Mouse (Mus musculus) forebrain, embryonic 14.5 days (tissue): ENCODE data around the gene Pmel. TPM values are rescaled to one million over a fixed set of nuclear protein-coding genes. Genes with fewer than 3 reads are reported as not detected.

ENCODE experiments used
- polyA plus RNA-seq: library from polyadenylated mRNA; unstranded; fragments of >200 nt; fragmentation: Nextera tagmentation; extraction: Ambion mirVana; gene quantifications from 2 replicates; pipeline ENCODE4 v1.2.1, GENCODE M21; 2014

Gene Pmel
- polyA plus RNA-seq, 1 experiment from 2014 or later: 0.83 TPM

Other genes with a start within 250 kb of the Pmel start
- gene Smarcc2, start 244.9 kb upstream of the Pmel start, polyA plus RNA-seq: 178 and 201 TPM in 2 replicates
- 732 and 818 TPM in 2 replicates for gene Myl6, start 210.1 kb upstream of the Pmel start, polyA plus RNA-seq
- 4.6 and 5.8 TPM in 2 replicates for gene Myl6b, start 205.5 kb upstream of the Pmel start, polyA plus RNA-seq
- gene Esyt1, start 178.3 kb upstream of the Pmel start, polyA plus RNA-seq: 4.7 and 6.3 TPM in 2 replicates
- 16.2 and 18.2 TPM in 2 replicates for gene Zc3h10, start 156.4 kb upstream of the Pmel start, polyA plus RNA-seq
- gene Rpl41, start 154.9 kb upstream of the Pmel start, polyA plus RNA-seq: 2,276 and 3,259 TPM in 2 replicates
- gene Pa2g4, start 138.2 kb upstream of the Pmel start, polyA plus RNA-seq: 177 and 187 TPM in 2 replicates
- 0.17 and 0.40 TPM in 2 replicates for gene Erbb3, start 114.5 kb upstream of the Pmel start, polyA plus RNA-seq
- gene Rps26, start 77.4 kb upstream of the Pmel start, polyA plus RNA-seq: 522 and 721 TPM in 2 replicates
- gene Ikzf4, start 58.2 kb upstream of the Pmel start, polyA plus RNA-seq: 6.5 and 9.2 TPM in 2 replicates
- 9.1 and 9.8 TPM in 2 replicates for gene Suox, start 30.1 kb upstream of the Pmel start, polyA plus RNA-seq
- 89.4 and 98.8 TPM in 2 replicates for gene Rab5b, start 7.9 kb upstream of the Pmel start, polyA plus RNA-seq
- 41.0 and 43.8 TPM in 2 replicates for gene Cdk2, start 836 bp downstream of the Pmel start, polyA plus RNA-seq
- gene Dgka, start 40.7 kb downstream of the Pmel start, polyA plus RNA-seq: 3.8 and 4.5 TPM in 2 replicates
- gene Pym1, start 43.7 kb downstream of the Pmel start, polyA plus RNA-seq: 48.4 and 55.4 TPM in 2 replicates
- 0.37 and 0.62 TPM in 2 replicates for gene Mmp19, start 86.7 kb downstream of the Pmel start, polyA plus RNA-seq
- 40.6 and 47.6 TPM in 2 replicates for gene Dnajc14, start 99.9 kb downstream of the Pmel start, polyA plus RNA-seq
- gene Tmem198b, start 100.2 kb downstream of the Pmel start, polyA plus RNA-seq: 7.3 and 8.2 TPM in 2 replicates
- 218 and 228 TPM in 2 replicates for gene Sarnp, start 113.1 kb downstream of the Pmel start, polyA plus RNA-seq
- 30.9 and 44.3 TPM in 2 replicates for gene Ormdl2, start 117.5 kb downstream of the Pmel start, polyA plus RNA-seq
- 6.0 and 6.3 TPM in 2 replicates for gene Gdf11, start 187.5 kb downstream of the Pmel start, polyA plus RNA-seq
- gene Cd63, start 196.8 kb downstream of the Pmel start, polyA plus RNA-seq: 122 and 126 TPM in 2 replicates
- 8.8 and 9.9 TPM in 2 replicates for gene Rdh5, start 218.7 kb downstream of the Pmel start, polyA plus RNA-seq
- 244 and 295 TPM in 2 replicates for gene Bloc1s1, start 219.8 kb downstream of the Pmel start, polyA plus RNA-seq
- 1.3 and 1.8 TPM in 2 replicates for gene Itga7, start 229.6 kb downstream of the Pmel start, polyA plus RNA-seq